Mouse (Mus musculus) cerebellum, adult 2 months (tissue): Measurements from ENCODE around the gene Snrpb. TPM values are rescaled to one million over a fixed set of nuclear protein-coding genes. Genes with fewer than 3 reads are reported as not detected.

Source experiments
- DNase-seq, 2 experiments: peaks; one replicate each; pipeline ENCODE4 v3.0.0; 2021
- H3K27ac ChIP-seq: fragments of 200-500 bp; 2 replicates; pipeline ENCODE4 v1.5.1; 2012; ENCODE audit warnings: low read length, control low read depth, inconsistent platforms; ENCODE audit not compliant: insufficient read depth
- H3K27me3 ChIP-seq: fragments of 200-500 bp; 2 replicates; pipeline ENCODE4 v1.6.1; 2012; ENCODE audit warnings: inconsistent platforms, mild to moderate bottlenecking, low read length, moderate library complexity; ENCODE audit not compliant: control insufficient read depth, insufficient read depth
- H3K4me1 ChIP-seq: fragments of 200-500 bp; 2 replicates; pipeline ENCODE4 v1.6.1; 2011; ENCODE audit warnings: low read length; ENCODE audit not compliant: control insufficient read depth, insufficient read depth
- H3K4me3 ChIP-seq: fragments of 200-500 bp; replicated peaks from 2 replicates; pipeline ENCODE3; 2011; ENCODE audit warnings: mild to moderate bottlenecking, low read depth, low read length, control low read depth; ENCODE audit not compliant: insufficient read depth
- CTCF ChIP-seq: fragments of 200-500 bp; IDR thresholded peaks from 2 replicates; pipeline ENCODE4 v1.5.1; 2011; ENCODE audit warnings: low read depth, mild to moderate bottlenecking, control low read depth, low read length, moderate library complexity, borderline replicate concordance; ENCODE audit not compliant: insufficient read depth
- POLR2A ChIP-seq: fragments of 200-500 bp; IDR thresholded peaks from 2 replicates; pipeline ENCODE4 v1.6.1; 2011; ENCODE audit warnings: low read length, control low read depth, borderline replicate concordance; ENCODE audit not compliant: insufficient read depth
- WGBS: fragments of 180-500 bp; shearing (Covaris S2); methylation state at CpG from one replicate; pipeline ENCODE4 v1.1.7; 2018; 5-methylcytosine and 5-hydroxymethylcytosine counted together
- polyA plus RNA-seq: library from polyadenylated mRNA; depleted of rRNA; stranded (reverse); fragments of >200 nt; gene quantifications from 2 replicates; pipeline ENCODE4 v1.2.3, GENCODE M21; 2012; rRNA removed

The Snrpb gene
- polyA plus RNA-seq, 1 experiment, result 168 TPM

- H3K4me1 ChIP-seq, result peaks cover 10% of the 10 kb centered on the region; the same call in 1 of the 2 replicates
- 70% methylated on average over 6 of the region's 6 CpGs for WGBS
Observed at GRCm38 (mm10) chr2:130125279-130126059, 53.7 kb downstream of the Snrpb start.

More at GRCm38 (mm10) chr2:130125279-130126059, 53.7 kb downstream of the Snrpb start:
- TF ChIP-seq POLR2A (no peak), CTCF (no peak)
- Histone ChIP-seq H3K27me3 (no peaks in the 10 kb centered on the region), H3K4me3 (no peak overlapping the region), H3K27ac (no peak overlapping the region)
- DNase-seq, result no peak

Other genes with a start within 250 kb of the Snrpb start
- 0.10 and 0.11 TPM in 2 replicates for gene Tgm3, start 167.1 kb downstream of the Snrpb start, polyA plus RNA-seq
- gene Tgm6, start 67.0 kb downstream of the Snrpb start, polyA plus RNA-seq, result 0.07 TPM in 1 of 2 replicates, not detected in the other
- not detected in 2 replicates for gene Tmc2, start 15.8 kb upstream of the Snrpb start, polyA plus RNA-seq
- gene Nop56, start 95.0 kb upstream of the Snrpb start, polyA plus RNA-seq, result 145 and 152 TPM in 2 replicates
- 514 and 530 TPM in 2 replicates for gene Idh3b, start 105.1 kb upstream of the Snrpb start, polyA plus RNA-seq
- 10.2 and 10.6 TPM in 2 replicates for gene Ebf4, start 115.8 kb upstream of the Snrpb start, polyA plus RNA-seq
- 7.7 and 8.0 TPM in 2 replicates for gene Cpxm1, start 218.2 kb upstream of the Snrpb start, polyA plus RNA-seq
- not detected in 2 replicates for gene Gm28372, start 225.8 kb upstream of the Snrpb start, polyA plus RNA-seq
- gene 1700020A23Rik, start 225.9 kb upstream of the Snrpb start, polyA plus RNA-seq, result not detected in 2 replicates
- gene Tmem239, start 227.1 kb upstream of the Snrpb start, polyA plus RNA-seq, result not detected in 2 replicates
- gene Vps16, start 244.9 kb upstream of the Snrpb start, polyA plus RNA-seq, result 120 and 128 TPM in 2 replicates
- gene Pced1a, start 245.3 kb upstream of the Snrpb start, polyA plus RNA-seq, result 21.8 and 23.5 TPM in 2 replicates